Mouse (Mus musculus): ENCODE measurements around the gene Ccdc148. TPM values are rescaled to one million over a fixed set of nuclear protein-coding genes. Genes with fewer than 3 reads are reported as not detected.

The Ccdc148 gene
- total and polyA plus RNA-seq, 3 experiments, result not detected

GRCm38 (mm10) chr2:59049686-59050085, 110.8 kb downstream of the Ccdc148 start:
- no peak overlapping the region for H3K9ac ChIP-seq (ENCODE audit: control insufficient read depth, low read depth, low read length, poor library complexity, severe bottlenecking)
- DNase-seq (ENCODE audit: low read depth, low spot score), result no peak
- H3K4me1 ChIP-seq (ENCODE audit: control insufficient read depth in 1 of 2, insufficient read depth in 2 of 2, low read length in 2 of 2), result no peaks in the 10 kb centered on the region
- no peaks in the 10 kb centered on the region for H3K79me2 ChIP-seq (ENCODE audit: control insufficient read depth, insufficient read depth, low read length, poor library complexity)
- H3K4me3 ChIP-seq (ENCODE audit: control insufficient read depth in 1 of 2, insufficient read depth in 1 of 2, low read depth in 2 of 2, low read length in 2 of 2), result no peak overlapping the region
- H3K27me3 ChIP-seq (ENCODE audit: control insufficient read depth in 1 of 2, insufficient read depth in 2 of 2, low read length in 2 of 2), result no peaks in the 10 kb centered on the region
- no peak overlapping the region for H3K27ac ChIP-seq (ENCODE audit: control insufficient read depth, low read depth, low read length)
- no peaks in the 10 kb centered on the region for H3K36me3 ChIP-seq (ENCODE audit: control insufficient read depth in 1 of 2, insufficient read depth in 2 of 2, low read length in 2 of 2)
- H3K9me3 ChIP-seq (replicated peaks; ENCODE audit: insufficient read depth, low read length), result no peaks in the 10 kb centered on the region
- TF ChIP-seq USF1 (IDR thresholded peaks at IDR 0.05; ENCODE audit: low read depth, low read length) (no peak), GATA1 (IDR thresholded peaks at IDR 0.05; ENCODE audit: low read depth, low read length) (no peak), POLR2AphosphoS5 (IDR thresholded peaks at IDR 0.05; ENCODE audit: borderline replicate concordance, low read depth, low read length) (no peak), NRF1 (IDR thresholded peaks at IDR 0.05; ENCODE audit: insufficient read depth, low read depth, low read length, poor library complexity, severe bottlenecking) (no peak), ZC3H11A (IDR thresholded peaks at IDR 0.05; ENCODE audit: low read depth, low read length) (no peak), NELFE (IDR thresholded peaks at IDR 0.05; ENCODE audit: low read depth, low read length) (no peak), UBTF (IDR thresholded peaks at IDR 0.05; ENCODE audit: borderline replicate concordance, insufficient read depth, low read depth, low read length) (no peak), ZKSCAN1 (IDR thresholded peaks at IDR 0.05; ENCODE audit: low read depth, low read length) (no peak), RCOR1 (IDR thresholded peaks at IDR 0.05; ENCODE audit: low read depth, low read length) (no peak), E2F4 (IDR thresholded peaks at IDR 0.05; ENCODE audit: borderline replicate concordance, low read depth, low read length) (no peak), KAT2A (conservative IDR thresholded peaks at IDR 0.05; ENCODE audit: low read depth, low read length) (no peak), ZNF384 (IDR thresholded peaks at IDR 0.05; ENCODE audit: low read depth, low read length) (no peak), TBP (IDR thresholded peaks at IDR 0.05; ENCODE audit: low read depth, low read length) (no peak), JUND (IDR thresholded peaks at IDR 0.05; ENCODE audit: low read depth, low read length) (no peak), ELF1 (IDR thresholded peaks at IDR 0.05; ENCODE audit: low read depth, low read length) (no peak), SIN3A (IDR thresholded peaks at IDR 0.05; ENCODE audit: low read length) (no peak), TCF12 (IDR thresholded peaks at IDR 0.05; ENCODE audit: low read depth, low read length) (no peak), ZMIZ1 (IDR thresholded peaks at IDR 0.05; ENCODE audit: low read depth, low read length) (no peak), USF2 (IDR thresholded peaks at IDR 0.05; ENCODE audit: borderline replicate concordance in 1 of 2, insufficient read depth in 1 of 2, low read depth in 1 of 2, low read length in 2 of 2) (no peak)

- Histone ChIP-seq H3K36me3 (ENCODE audit: control insufficient read depth in 1 of 2, insufficient read depth in 2 of 2, low read length in 2 of 2) (no peaks in the 10 kb centered on the region), H3K79me2 (ENCODE audit: control insufficient read depth, insufficient read depth, low read length, poor library complexity) (no peaks in the 10 kb centered on the region), H3K9ac (ENCODE audit: control insufficient read depth, low read depth, low read length, poor library complexity, severe bottlenecking) (no peak overlapping the region), H3K27me3 (ENCODE audit: control insufficient read depth in 1 of 2, insufficient read depth in 2 of 2, low read length in 2 of 2) (no peaks in the 10 kb centered on the region), H3K4me1 (ENCODE audit: control insufficient read depth in 1 of 2, insufficient read depth in 2 of 2, low read length in 2 of 2) (no peaks in the 10 kb centered on the region), H3K9me3 (replicated peaks; ENCODE audit: insufficient read depth, low read length) (no peaks in the 10 kb centered on the region), H3K27ac (ENCODE audit: control insufficient read depth, low read depth, low read length) (no peak overlapping the region), H3K4me3 (ENCODE audit: control insufficient read depth in 1 of 2, insufficient read depth in 1 of 2, low read depth in 2 of 2, low read length in 2 of 2) (no peak overlapping the region)
- no peak for DNase-seq (ENCODE audit: low read depth, low spot score)
- TF ChIP-seq MAX (IDR thresholded peaks at IDR 0.05; ENCODE audit: low read length) (no peak), GATA1 (IDR thresholded peaks at IDR 0.05; ENCODE audit: low read depth, low read length) (no peak), CHD1 (IDR thresholded peaks at IDR 0.05; ENCODE audit: low read depth, low read length) (no peak), MYC (IDR thresholded peaks at IDR 0.05; ENCODE audit: low read depth, low read length) (no peak), NELFE (IDR thresholded peaks at IDR 0.05; ENCODE audit: low read depth, low read length) (no peak), ZKSCAN1 (IDR thresholded peaks at IDR 0.05; ENCODE audit: low read depth, low read length) (no peak), ZC3H11A (IDR thresholded peaks at IDR 0.05; ENCODE audit: low read depth, low read length) (no peak), BHLHE40 (IDR thresholded peaks at IDR 0.05; ENCODE audit: borderline replicate concordance, low read depth, low read length) (no peak), GABPA (IDR thresholded peaks at IDR 0.05; ENCODE audit: low read depth, low read length) (no peak)
Measured at GRCm38 (mm10) chr2:59048775-59049451, 111.6 kb downstream of the Ccdc148 start.

All from MEL (cell line).